Mouse (Mus musculus): ENCODE data around the gene Vmn2r58.
"Not testable (repeated sequence)": the region's sequence is repeated elsewhere in the genome, so short reads cannot be mapped to it uniquely, and the experiment has no call there.

Gene Vmn2r58

GRCm38 (mm10) chr7:41872612-41873011 lies at the start of gene Vmn2r58:
Vmn2r58 (minus strand) TSS chr7:41872712.
- not testable (repeated sequence) for DNase-seq

Data from heart, adult 11 months (tissue).